In the genomic region with DNA sequence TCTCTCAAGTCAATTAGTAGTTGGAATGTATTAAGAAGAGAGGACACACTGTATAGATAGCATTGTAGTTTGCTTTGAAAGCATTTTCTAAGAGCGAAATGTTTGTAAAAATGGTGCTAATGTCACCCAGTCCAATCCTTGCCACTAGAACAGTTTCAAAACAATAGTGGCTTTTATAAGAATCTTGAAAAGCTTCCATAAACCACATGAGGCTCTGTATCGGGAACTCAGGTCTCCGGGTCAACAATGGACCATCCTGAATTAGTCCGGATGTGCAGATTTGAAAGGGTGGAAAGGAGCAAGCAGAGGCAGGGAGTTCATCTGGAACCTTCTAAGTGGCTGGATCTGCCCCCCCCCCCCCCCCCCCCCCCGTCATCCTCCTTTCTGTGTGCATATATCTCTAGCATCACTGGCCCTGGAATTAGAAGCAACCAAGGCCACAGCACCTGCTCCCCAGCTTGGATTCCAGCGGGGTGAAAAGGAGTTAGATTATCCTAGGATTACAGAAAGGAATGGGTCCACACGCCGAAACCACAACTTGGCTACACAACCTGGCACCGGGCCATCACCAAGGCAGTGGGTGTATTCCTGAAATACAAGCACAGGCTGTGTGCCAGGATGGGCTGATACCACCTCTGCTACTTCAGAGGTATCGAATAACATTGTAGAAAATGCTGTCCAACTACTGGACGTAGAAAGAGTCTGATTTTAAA, we compare ENCODE assay signal across 9 mouse cellular contexts. TPM values are rescaled to one million over a fixed set of nuclear protein-coding genes. Genes with fewer than 3 reads are reported as not detected.
DNase-seq lines count a peak whose midpoint lies in the region; ATAC-seq lines count a peak whose summit lies in the region.
"Had no signal": no experiment of that assay in that cellular context is flagged by ENCODE, and none has a peak within 500 bp of the region (broad histone marks: within the 10 kb centered on the region; RNA-seq: fewer than 3 reads in every experiment).

No protein-coding gene starts in this region.

- no peak overlapping the region for H3K4me2 ChIP-seq in forebrain, embryonic 15.5 days (replicated peaks)

- H3K4me1 ChIP-seq in heart, embryonic 10.5 days: peaks cover 12% of the 10 kb centered on the region; the same call in 1 of the 2 replicates
- peaks cover 10% of the 10 kb centered on the region for H3K4me1 ChIP-seq in forebrain, embryonic 15.5 days

- H3K36me3 ChIP-seq in heart, embryonic 10.5 days: no peaks in the 10 kb centered on the region
- H3K36me3 ChIP-seq in forebrain, embryonic 15.5 days: no peaks in the 10 kb centered on the region

- no peak overlapping the region for H3K4me3 ChIP-seq in heart, embryonic 10.5 days
- H3K4me3 ChIP-seq in forebrain, embryonic 15.5 days: no peak overlapping the region

- H3K9me3 ChIP-seq in heart, embryonic 10.5 days: no peaks in the 10 kb centered on the region
- H3K9me3 ChIP-seq in forebrain, embryonic 15.5 days: no peaks in the 10 kb centered on the region

- DNase-seq in heart, adult 8-10 months (ENCODE audit: low spot score): peak; percentile 19
- no peak for DNase-seq in heart, embryonic 10.5 days (ENCODE audit: low spot score)
- peak; percentile 78 for DNase-seq in adrenal gland, postnatal 14 days
- DNase-seq in frontal cortex, postnatal 36 days (ENCODE audit: low spot score in 2 of 2): peak; percentile 49 to 62
- peak; percentile 26 to 48 for DNase-seq in kidney, postnatal 36 days
- DNase-seq in ovary, adult 18-20 months (ENCODE audit: low spot score): peak; percentile 61
- no peak for DNase-seq in spleen, postnatal 10 days (ENCODE audit: low spot score in 2 of 2)

- H3K27me3 ChIP-seq in heart, embryonic 10.5 days (ENCODE audit: insufficient read depth, poor library complexity, severe bottlenecking): peaks cover 64% of the 10 kb centered on the region
- H3K27me3 ChIP-seq in forebrain, embryonic 15.5 days: no peaks in the 10 kb centered on the region

- WGBS in heart, embryonic 10.5 days: 85% methylated on average over 10 of the region's 11 CpGs
- 49% methylated on average over 10 of the region's 11 CpGs for WGBS in forebrain, embryonic 15.5 days

- H3K9ac ChIP-seq in forebrain, embryonic 15.5 days (replicated peaks): no peak overlapping the region

- ATAC-seq in forebrain, embryonic 15.5 days (replicated peaks): no peak

- no peak overlapping the region for H3K27ac ChIP-seq in heart, embryonic 10.5 days
- no peak overlapping the region for H3K27ac ChIP-seq in forebrain, embryonic 15.5 days (replicated peaks)
- H3K27ac ChIP-seq: macrophage had no signal

RNA-seq across cellular contexts. Expression of gene Galnt7, which starts 42.0 kb away (rescaled TPM):
- total RNA-seq in heart, adult 8-10 months (2022): 1 to 10 TPM; 3.9 to 5.2 (median 4.9) TPM
- 9.3 and 16.1 TPM in 2 replicates for polyA plus RNA-seq in heart, embryonic 10.5 days (2016; fragmentation: Nextera tagmentation; extraction: Ambion mirVana)
- total RNA-seq in adrenal gland, postnatal 14 days (2021): 13.3 and 16.7 TPM in 2 replicates
- polyA plus RNA-seq in forebrain, embryonic 15.5 days (2015; fragmentation: Nextera tagmentation; extraction: Ambion mirVana): 9.5 and 10.1 TPM in 2 replicates

Comparison
In these comparisons a context has a peak if more than half of its experiments do, and no peak if none do; other contexts are left out.
1. DNase-seq: peak in heart, adult 8-10 months (single experiment), adrenal gland, postnatal 14 days (single experiment), frontal cortex, postnatal 36 days (2 of 2), kidney, postnatal 36 days (2 of 2) and ovary, adult 18-20 months (single experiment); none in heart, embryonic 10.5 days (single experiment) and spleen, postnatal 10 days (0 of 2).